Mouse (Mus musculus) spleen, adult 2 months (tissue): ENCODE measurements around the gene Nup155.

Experiments
- CTCF ChIP-seq: fragments of 200-500 bp; IDR thresholded peaks from 2 replicates; pipeline ENCODE4 v1.5.1; 2011; ENCODE audit warnings: mild to moderate bottlenecking, inconsistent platforms; ENCODE audit not compliant: insufficient read depth, insufficient read length, insufficient replicate concordance; ENCODE audit errors: extremely low read depth
- POLR2A ChIP-seq: fragments of 200-500 bp; IDR thresholded peaks from 2 replicates; pipeline ENCODE4 v1.6.1; 2011; ENCODE audit warnings: low read depth, low read length, inconsistent platforms

- TF ChIP-seq CTCF = peak; percentile 41; the same call in 1 of the 2 replicates
- TF ChIP-seq POLR2A = no peak
Observed at GRCm38 (mm10) chr15:8097853-8098252, 11.2 kb upstream of the Nup155 start.
